Mouse (Mus musculus): ENCODE data around the gene Agbl4. TPM values are rescaled to one million over a fixed set of nuclear protein-coding genes. Genes with fewer than 3 reads are reported as not detected.
A peak's percentile ranks its signal among the peaks of the same experiment; 100 is the strongest.

The Agbl4 gene
- polyA plus RNA-seq, 1 experiment from 2014 or later: 2.5 TPM

- H3K4me3 ChIP-seq: peak overlapping the region; percentile 87
- H3K27ac ChIP-seq: no peak overlapping the region
- H3K27me3 ChIP-seq: peaks cover 4% of the 10 kb centered on the region; the same call in 1 of the 2 replicates
- no peaks in the 10 kb centered on the region for H3K9me3 ChIP-seq (replicated peaks)
- H3K9ac ChIP-seq: peak overlapping the region; percentile 96
- H3K4me1 ChIP-seq: peaks cover 37% of the 10 kb centered on the region
- H3K4me2 ChIP-seq: peak overlapping the region; percentile 83
- WGBS: 79% methylated on average over 3 of the region's 3 CpGs
- ATAC-seq: no peak
- peaks cover 13% of the 10 kb centered on the region for H3K36me3 ChIP-seq (ENCODE audit: poor library complexity, severe bottlenecking)
Observed at GRCm38 (mm10) chr4:111416126-111416525, 1018.7 kb downstream of the Agbl4 start.

GRCm38 (mm10) chr4:111416551-111416950 lies 1019.1 kb downstream of the Agbl4 start:
- Histone ChIP-seq H3K27me3 (peaks cover 4% of the 10 kb centered on the region; the same call in 1 of the 2 replicates), H3K4me1 (peaks cover 37% of the 10 kb centered on the region), H3K9ac (peak overlapping the region; percentile 96; the same call in 1 of the 2 replicates), H3K4me3 (peak overlapping the region; percentile 87), H3K36me3 (ENCODE audit: poor library complexity, severe bottlenecking) (peaks cover 13% of the 10 kb centered on the region), H3K4me2 (peak overlapping the region; percentile 83), H3K27ac (no peak overlapping the region), H3K9me3 (replicated peaks) (no peaks in the 10 kb centered on the region)
- ATAC-seq: no peak
- WGBS: 25% methylated on average over 3 of the region's 3 CpGs

GRCm38 (mm10) chr4:111417716-111418115 lies 1020.3 kb downstream of the Agbl4 start:
- Histone ChIP-seq H3K9me3 (replicated peaks) (no peaks in the 10 kb centered on the region), H3K27me3 (peaks cover 1% of the 10 kb centered on the region; the same call in 1 of the 2 replicates), H3K9ac (no peak overlapping the region), H3K4me2 (no peak overlapping the region), H3K4me3 (no peak overlapping the region), H3K27ac (no peak overlapping the region), H3K36me3 (ENCODE audit: poor library complexity, severe bottlenecking) (peaks cover 13% of the 10 kb centered on the region), H3K4me1 (peaks cover 37% of the 10 kb centered on the region)
- ATAC-seq: no peak
- 80% methylated on average over 5 of the region's 5 CpGs for WGBS

GRCm38 (mm10) chr4:111419476-111419875 lies 1022.0 kb downstream of the Agbl4 start:
- WGBS: 88% methylated on average over 1 of the region's 1 CpGs
- H3K4me2 ChIP-seq: no peak overlapping the region
- H3K4me1 ChIP-seq: peaks cover 35% of the 10 kb centered on the region

GRCm38 (mm10) chr4:111420031-111420430 lies 1022.6 kb downstream of the Agbl4 start:
- H3K36me3 ChIP-seq (ENCODE audit: poor library complexity, severe bottlenecking): peaks cover 16% of the 10 kb centered on the region
- no peaks in the 10 kb centered on the region for H3K9me3 ChIP-seq (replicated peaks)
- WGBS: 83% methylated on average over 3 of the region's 3 CpGs

More at GRCm38 (mm10) chr4:111419476-111419875, 1022.0 kb downstream of the Agbl4 start:
- no peaks in the 10 kb centered on the region for H3K27me3 ChIP-seq
- no peak overlapping the region for H3K9ac ChIP-seq
- H3K36me3 ChIP-seq (ENCODE audit: poor library complexity, severe bottlenecking): peaks cover 16% of the 10 kb centered on the region
- H3K27ac ChIP-seq: no peak overlapping the region
- ATAC-seq: no peak
- H3K9me3 ChIP-seq (replicated peaks): no peaks in the 10 kb centered on the region
- H3K4me3 ChIP-seq: no peak overlapping the region

GRCm38 (mm10) chr4:111420955-111421354 lies 1023.5 kb downstream of the Agbl4 start:
- WGBS: 95% methylated on average over 4 of the region's 4 CpGs
- no peak overlapping the region for H3K9ac ChIP-seq
- no peak overlapping the region for H3K27ac ChIP-seq
- H3K4me2 ChIP-seq: no peak overlapping the region
- H3K4me1 ChIP-seq: peaks cover 30% of the 10 kb centered on the region
- peaks cover 16% of the 10 kb centered on the region for H3K36me3 ChIP-seq (ENCODE audit: poor library complexity, severe bottlenecking)
- no peaks in the 10 kb centered on the region for H3K27me3 ChIP-seq
- no peak for ATAC-seq
- H3K9me3 ChIP-seq (replicated peaks): no peaks in the 10 kb centered on the region
- no peak overlapping the region for H3K4me3 ChIP-seq

More at GRCm38 (mm10) chr4:111420031-111420430, 1022.6 kb downstream of the Agbl4 start:
- Histone ChIP-seq H3K27me3 (no peaks in the 10 kb centered on the region), H3K9ac (no peak overlapping the region), H3K4me3 (no peak overlapping the region), H3K4me1 (peaks cover 35% of the 10 kb centered on the region), H3K27ac (no peak overlapping the region), H3K4me2 (no peak overlapping the region)
- ATAC-seq: no peak

- no peak for ATAC-seq
Observed at GRCm38 (mm10) chr4:111421785-111422184, 1024.3 kb downstream of the Agbl4 start.

GRCm38 (mm10) chr4:111424371-111424950 lies 1027.0 kb downstream of the Agbl4 start:
- WGBS: 89% methylated on average over 1 of the region's 1 CpGs
- Histone ChIP-seq H3K36me3 (ENCODE audit: poor library complexity, severe bottlenecking) (0 out of 2 replicates have a peak, but pooled peaks cover 9% of the 10 kb centered on the region), H3K27ac (no peak overlapping the region), H3K27me3 (no peaks in the 10 kb centered on the region), H3K9me3 (replicated peaks) (no peaks in the 10 kb centered on the region), H3K9ac (no peak overlapping the region), H3K4me2 (no peak overlapping the region), H3K4me1 (0 out of 2 replicates have a peak, but pooled peaks cover 3% of the 10 kb centered on the region), H3K4me3 (no peak overlapping the region)
- ATAC-seq: no peak

More at GRCm38 (mm10) chr4:111421785-111422184, 1024.3 kb downstream of the Agbl4 start:
- H3K27ac ChIP-seq: no peak overlapping the region
- H3K4me3 ChIP-seq: no peak overlapping the region
- WGBS: 91% methylated on average over 6 of the region's 6 CpGs
- no peak overlapping the region for H3K9ac ChIP-seq
- H3K27me3 ChIP-seq: no peaks in the 10 kb centered on the region
- peaks cover 16% of the 10 kb centered on the region for H3K36me3 ChIP-seq (ENCODE audit: poor library complexity, severe bottlenecking)
- no peak overlapping the region for H3K4me2 ChIP-seq
- H3K4me1 ChIP-seq: peaks cover 22% of the 10 kb centered on the region
- no peaks in the 10 kb centered on the region for H3K9me3 ChIP-seq (replicated peaks)

- Histone ChIP-seq H3K4me2 (no peak overlapping the region), H3K9ac (no peak overlapping the region), H3K4me1 (0 out of 2 replicates have a peak, but pooled peaks cover 3% of the 10 kb centered on the region), H3K27me3 (no peaks in the 10 kb centered on the region), H3K36me3 (ENCODE audit: poor library complexity, severe bottlenecking) (peaks cover 11% of the 10 kb centered on the region; the same call in 1 of the 2 replicates), H3K9me3 (replicated peaks) (no peaks in the 10 kb centered on the region), H3K4me3 (no peak overlapping the region), H3K27ac (no peak overlapping the region)
- no peak for ATAC-seq
- 85% methylated on average over 6 of the region's 6 CpGs for WGBS
Observed at GRCm38 (mm10) chr4:111425170-111425569, 1027.7 kb downstream of the Agbl4 start.

- Histone ChIP-seq H3K4me1 (no peaks in the 10 kb centered on the region), H3K4me2 (no peak overlapping the region), H3K27me3 (no peaks in the 10 kb centered on the region), H3K9ac (no peak overlapping the region), H3K4me3 (no peak overlapping the region), H3K27ac (no peak overlapping the region), H3K36me3 (ENCODE audit: poor library complexity, severe bottlenecking) (peaks cover 59% of the 10 kb centered on the region), H3K9me3 (replicated peaks) (no peaks in the 10 kb centered on the region)
- 98% methylated on average over 2 of the region's 2 CpGs for WGBS
- ATAC-seq: no peak
Observed at GRCm38 (mm10) chr4:111431186-111431585, 1033.7 kb downstream of the Agbl4 start.

- no peak overlapping the region for H3K4me2 ChIP-seq
- H3K36me3 ChIP-seq (ENCODE audit: poor library complexity, severe bottlenecking): peaks cover 64% of the 10 kb centered on the region
- no peak overlapping the region for H3K4me3 ChIP-seq
- H3K9ac ChIP-seq: no peak overlapping the region
- no peak for ATAC-seq
- H3K27me3 ChIP-seq: no peaks in the 10 kb centered on the region
- H3K4me1 ChIP-seq: no peaks in the 10 kb centered on the region
- no peaks in the 10 kb centered on the region for H3K9me3 ChIP-seq (replicated peaks)
- no peak overlapping the region for H3K27ac ChIP-seq
- WGBS: 90% methylated on average over 5 of the region's 5 CpGs
Observed at GRCm38 (mm10) chr4:111432013-111432412, 1034.6 kb downstream of the Agbl4 start.

- Histone ChIP-seq H3K4me2 (no peak overlapping the region), H3K36me3 (ENCODE audit: poor library complexity, severe bottlenecking) (peaks cover 68% of the 10 kb centered on the region), H3K9ac (no peak overlapping the region), H3K9me3 (replicated peaks) (no peaks in the 10 kb centered on the region), H3K27ac (no peak overlapping the region), H3K4me1 (no peaks in the 10 kb centered on the region), H3K27me3 (no peaks in the 10 kb centered on the region), H3K4me3 (no peak overlapping the region)
- 93% methylated on average over 5 of the region's 5 CpGs for WGBS
- no peak for ATAC-seq
Observed at GRCm38 (mm10) chr4:111432417-111432816, 1035.0 kb downstream of the Agbl4 start.
